Mouse (Mus musculus) hematopoietic stem cell, adult 5-6 weeks (primary cell): ENCODE results near the gene Gpr27. TPM values are rescaled to one million over a fixed set of nuclear protein-coding genes. Genes with fewer than 3 reads are reported as not detected.
A peak's percentile ranks its signal among the peaks of the same experiment; 100 is the strongest.

Experiments used
- ATAC-seq, 2 experiments: fragments of 125-278 bp in 1 of 2; replicated peaks in 1 of 2; 2 replicates each; pipeline ENCODE4 v1.8.0; 2016 to 2017; ENCODE audit warnings: inconsistent platforms in 2 of 2, mild to moderate bottlenecking in 2 of 2, moderate number of reproducible peaks in 2 of 2, low read depth in 1 of 2, moderate TSS enrichment in 1 of 2; ENCODE audit not compliant: low FRiP score in 2 of 2, poor library complexity in 2 of 2, severe bottlenecking in 2 of 2, insufficient read depth in 1 of 2, low TSS enrichment in 1 of 2
- total RNA-seq: library from RNA; stranded (forward); fragments of 172-1452, 232-1000 nt; gene quantifications from 2 replicates; pipeline ENCODE4 v1.2.3, GENCODE M21; 2017

Gene Gpr27
- total RNA-seq, 1 experiment from 2014 or later, result 0.25 TPM

DNA sequence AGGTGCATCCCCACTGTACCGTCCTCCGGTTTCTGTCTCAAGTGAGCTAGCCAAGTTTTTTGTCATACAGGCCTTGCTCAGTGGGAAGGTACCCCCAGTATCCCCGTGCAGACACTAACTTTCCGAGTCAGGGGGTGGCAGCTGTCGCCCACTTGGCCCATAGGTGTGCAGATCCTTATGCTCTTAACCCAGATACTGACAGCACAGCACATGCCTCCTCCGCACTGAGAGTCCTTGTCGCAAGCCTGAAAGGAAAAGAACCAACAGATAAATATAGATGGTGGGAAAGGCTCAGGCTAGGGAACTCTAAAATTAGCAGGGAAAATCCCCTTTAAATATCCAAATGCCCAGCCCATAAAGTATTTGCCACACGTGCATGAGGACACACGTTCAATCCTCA, 29.9 kb downstream of the Gpr27 start:
- no peak for ATAC-seq

DNA sequence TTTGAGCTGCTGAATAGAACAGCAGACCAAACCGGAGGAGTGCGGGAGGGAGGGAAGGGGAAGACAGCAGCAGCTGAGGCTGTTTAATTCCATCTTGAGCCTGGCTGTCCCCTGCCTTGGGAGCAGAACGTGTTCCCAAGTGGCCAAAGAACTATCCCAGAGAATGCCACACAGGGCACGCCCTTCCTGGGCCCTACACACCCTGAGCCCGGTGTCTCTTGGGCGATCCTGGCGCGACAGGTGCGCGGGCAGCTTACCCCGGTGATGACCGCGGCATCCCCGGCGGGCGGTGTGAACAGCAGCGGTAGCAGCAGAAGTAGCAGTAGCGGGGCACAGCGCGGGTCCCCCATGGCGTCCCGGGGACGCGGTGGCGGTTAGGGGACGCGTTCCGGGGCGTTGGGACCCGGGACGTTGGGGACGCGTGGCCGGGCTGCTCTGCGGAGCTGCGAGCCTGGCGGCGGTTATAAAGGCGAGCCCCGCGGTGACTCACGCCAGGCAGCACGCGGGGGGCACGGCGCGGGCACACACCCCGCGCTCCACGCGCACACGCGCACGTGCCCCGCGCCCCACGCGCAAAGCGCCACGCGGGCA, 33.6 kb downstream of the Gpr27 start, which contains the start of gene Prok2:
TSS of gene Prok2 (minus strand) at position 422 of the 591 bp plus-strand sequence.
- ATAC-seq, result peak in 1 of 2 experiments; percentile 34; a peak in 1 of 4 replicates

DNA sequence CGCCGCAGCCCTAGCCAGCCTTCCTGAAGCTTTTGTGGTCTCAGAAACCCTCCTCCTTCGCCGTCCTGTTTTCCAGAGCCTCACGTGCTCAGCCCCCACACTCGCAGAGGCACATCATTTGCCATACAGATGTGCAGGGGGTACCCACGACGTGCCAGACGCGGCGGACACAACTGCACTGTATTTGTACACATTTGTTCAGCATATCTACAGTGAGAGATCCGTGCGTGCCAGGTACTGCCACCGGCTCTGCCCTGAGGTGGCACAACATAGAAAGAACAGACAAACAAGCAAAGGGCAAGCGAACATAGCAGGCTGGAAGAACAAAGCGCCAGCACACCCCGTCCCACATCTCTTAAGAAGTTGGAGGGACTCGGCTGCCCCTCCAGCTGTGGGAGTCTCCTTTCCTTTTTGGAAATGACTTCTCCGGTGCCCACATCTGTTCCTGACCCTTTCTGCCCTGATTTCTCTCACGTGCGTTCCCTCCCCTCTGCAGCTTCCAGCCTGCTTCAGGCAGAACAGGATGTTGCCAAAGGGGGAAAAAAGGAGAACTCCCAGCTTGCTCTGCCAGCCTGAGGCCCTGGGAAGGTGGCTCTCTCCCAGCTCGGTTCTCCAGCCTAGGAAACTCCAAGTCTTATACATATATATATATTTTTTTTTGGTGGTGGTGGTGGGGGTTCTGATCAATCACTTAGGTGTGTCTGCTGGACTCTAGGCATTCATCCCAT, 34.3 kb downstream of the Gpr27 start:
- peak; percentile 49; a peak in 2 of 4 replicates for ATAC-seq

DNA sequence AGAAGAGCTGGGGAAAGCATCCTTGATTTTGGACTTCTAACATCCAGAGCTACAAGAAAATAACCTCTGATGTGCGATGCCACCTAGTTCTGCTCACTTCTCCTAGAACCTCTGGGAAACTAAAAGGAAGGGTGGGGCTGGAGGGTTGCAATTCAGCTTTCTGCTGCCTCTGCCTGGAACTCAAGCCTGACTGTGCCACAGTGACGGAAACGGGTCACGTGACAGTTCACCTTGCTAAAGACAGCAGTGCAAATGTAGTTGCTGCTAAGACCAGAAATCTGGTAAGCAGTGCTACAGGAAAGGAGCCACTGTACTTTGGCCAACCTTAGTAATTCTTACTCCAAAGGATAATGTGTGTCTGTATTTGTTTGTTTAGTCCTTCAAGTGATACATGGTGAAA, 37.4 kb downstream of the Gpr27 start:
- no peak for ATAC-seq

DNA sequence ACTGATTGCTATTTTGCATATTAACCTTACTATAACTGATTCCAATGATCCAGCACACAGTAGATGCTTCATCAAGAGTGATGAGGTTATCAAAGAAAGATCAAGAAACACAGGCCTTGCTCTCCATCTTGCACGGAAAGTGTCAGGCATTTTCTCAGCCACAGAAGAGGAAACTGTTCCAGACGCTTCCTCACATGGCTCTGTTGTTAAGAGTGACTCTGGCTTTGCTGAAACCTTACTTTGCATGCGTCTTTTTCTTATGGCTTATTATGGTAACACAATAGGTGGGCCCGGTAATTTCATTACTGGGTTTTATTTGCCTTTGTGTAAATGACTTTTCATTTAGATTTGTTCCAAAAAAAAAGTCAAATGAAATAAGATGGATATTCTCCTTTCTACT, 39.4 kb downstream of the Gpr27 start:
- ATAC-seq, result no peak

DNA sequence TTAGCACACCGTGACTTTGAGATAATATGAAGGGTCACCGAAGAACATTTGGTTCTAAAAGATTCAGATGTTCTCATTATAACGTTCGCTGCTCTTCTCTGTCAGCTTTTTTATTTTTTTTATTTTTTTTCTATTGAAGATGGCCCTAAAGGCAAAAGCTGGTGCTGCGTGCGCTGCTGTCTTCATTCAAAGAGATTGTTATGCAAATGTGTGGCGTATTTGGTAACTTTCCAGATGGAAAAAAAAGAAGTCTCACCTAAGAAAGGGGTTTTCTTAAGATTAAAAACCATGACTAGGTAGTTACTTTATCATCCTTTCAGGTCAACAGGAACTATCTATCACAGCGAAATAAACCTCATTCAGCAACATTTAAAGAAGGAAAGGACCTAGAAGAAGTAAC, 40.2 kb downstream of the Gpr27 start:
- no peak for ATAC-seq

DNA sequence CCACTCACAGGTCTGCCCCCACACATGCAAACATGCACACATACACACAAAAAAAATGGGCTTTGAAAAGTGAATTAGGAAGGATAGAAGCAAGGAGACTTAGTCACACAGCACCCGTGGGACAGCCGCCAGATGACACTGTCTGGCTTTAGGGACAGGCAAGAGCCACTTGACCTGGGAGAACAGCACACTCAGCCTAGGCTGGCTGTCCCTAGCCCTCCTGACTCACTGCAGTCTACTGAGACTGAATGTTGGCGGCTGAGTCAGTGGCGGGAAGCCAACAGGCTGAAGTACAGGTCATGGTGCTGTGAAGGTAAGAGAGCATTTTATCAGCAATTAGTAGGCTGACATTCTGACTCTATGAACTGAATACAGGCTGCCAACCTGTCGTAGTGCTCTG, 42.2 kb downstream of the Gpr27 start:
- no peak for ATAC-seq

DNA sequence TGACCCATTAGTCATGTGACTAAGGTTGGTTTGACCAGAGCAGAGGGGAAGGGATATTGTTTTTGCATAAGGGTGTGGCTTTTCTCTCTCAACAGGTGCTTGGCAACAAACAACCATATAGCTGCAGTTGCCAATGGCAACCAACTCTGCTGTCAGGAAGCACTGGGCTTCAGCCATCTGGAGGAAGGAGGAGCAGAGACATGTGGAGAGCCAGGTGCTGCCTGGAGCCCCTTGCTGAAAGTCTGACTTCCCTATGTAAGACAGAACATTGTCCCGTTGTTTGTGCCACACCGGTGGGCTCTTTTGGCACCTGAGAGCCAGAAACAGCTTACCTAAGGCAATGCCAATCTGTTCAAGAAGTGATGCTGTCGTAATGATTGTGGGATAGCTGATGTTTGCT, 50.4 kb downstream of the Gpr27 start:
- ATAC-seq, result no peak

Other genes with a start within 250 kb of the Gpr27 start
- 84.9 and 110 TPM in 2 replicates for gene Foxp1, start 170.0 kb upstream of the Gpr27 start, total RNA-seq
- 29.2 and 32.4 TPM in 2 replicates for gene Eif4e3, start 25.9 kb upstream of the Gpr27 start, total RNA-seq
- gene Gm20696, start 25.9 kb upstream of the Gpr27 start, total RNA-seq, result 1.9 and 9.3 TPM in 2 replicates
- 0.69 TPM in 1 of 2 replicates, not detected in the other for gene Prok2, start 33.7 kb downstream of the Gpr27 start, total RNA-seq